Mouse (Mus musculus): ENCODE results near the gene Syt5.

The Syt5 gene

GRCm38 (mm10) chr7:4523205-4524130, 23.9 kb downstream of the Syt5 start:
- DNase-seq (ENCODE audit: low read depth in 1 of 2, low spot score in 2 of 2), result no peak

GRCm38 (mm10) chr7:4522292-4522691, 25.0 kb downstream of the Syt5 start:
- no peak for DNase-seq (ENCODE audit: low read depth in 1 of 2, low spot score in 2 of 2)

DNA sequence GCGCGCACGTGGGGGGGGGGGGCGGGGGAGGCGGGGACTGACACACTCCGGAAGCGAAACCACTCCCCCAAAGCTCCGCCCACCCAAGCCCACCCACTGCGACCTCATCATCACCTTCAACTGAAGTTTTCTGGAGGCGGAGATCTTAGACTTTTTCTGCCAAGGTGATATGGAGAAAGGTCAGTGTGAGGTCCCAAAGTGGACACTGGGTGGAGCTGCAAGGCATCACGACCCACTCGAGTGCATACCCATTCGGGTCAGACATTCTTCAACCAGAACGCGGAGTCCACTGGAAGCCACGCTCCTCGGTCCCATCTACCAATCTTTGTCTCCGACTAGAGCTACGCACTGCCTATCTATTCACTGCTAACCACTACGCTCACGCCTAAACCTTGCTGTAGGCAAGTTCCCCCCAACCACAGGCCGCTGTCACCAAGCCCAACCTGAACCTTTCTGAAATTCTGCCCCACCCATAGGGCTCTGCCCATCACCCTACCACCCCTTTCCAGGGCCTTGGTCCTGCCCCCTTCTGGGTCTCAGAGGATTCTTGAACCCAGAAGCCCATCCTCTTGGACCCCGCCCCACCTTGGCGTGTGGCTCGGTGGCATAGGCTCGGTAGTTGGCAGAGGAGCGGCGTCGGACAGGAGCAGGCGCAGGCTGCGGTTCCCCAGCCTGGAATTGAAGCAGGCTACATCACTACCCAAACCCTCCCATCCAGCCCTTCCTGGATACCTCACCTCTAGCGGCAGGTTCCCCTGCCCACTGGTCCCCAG, 25.9 kb downstream of the Syt5 start:
- DNase-seq (ENCODE audit: low read depth in 1 of 2, low spot score in 2 of 2), result no peak

- no peak for DNase-seq (ENCODE audit: low read depth in 1 of 2, low spot score in 2 of 2)
Observed at GRCm38 (mm10) chr7:4518487-4518886, 28.9 kb downstream of the Syt5 start.

- DNase-seq (ENCODE audit: low read depth in 1 of 2, low spot score in 2 of 2), result no peak
Observed at GRCm38 (mm10) chr7:4516332-4517050, 30.9 kb downstream of the Syt5 start, which contains the start of gene Tnnt1. TSS of gene Tnnt1 (minus strand) at chr7:4516382.

DNA sequence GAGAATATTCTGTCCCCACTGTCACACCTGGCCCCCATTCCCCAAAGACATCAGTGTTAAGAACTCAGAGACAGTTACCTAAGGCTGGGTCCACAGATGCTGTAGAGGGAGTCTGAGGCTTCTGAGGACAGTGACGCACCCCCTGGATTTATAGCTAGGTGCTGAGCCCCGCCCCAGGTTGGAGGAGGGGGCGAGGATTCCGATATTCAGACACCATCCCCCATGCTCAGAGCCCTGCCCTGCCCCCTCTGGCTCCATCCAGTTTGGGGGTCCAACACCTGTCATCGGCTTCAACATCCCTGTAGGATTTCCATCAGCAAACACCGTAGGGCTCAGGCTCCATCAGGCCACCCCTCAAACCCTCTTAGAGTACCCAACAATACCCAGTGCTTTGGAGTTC, 31.5 kb downstream of the Syt5 start:
- no peak for DNase-seq (ENCODE audit: low read depth in 1 of 2, low spot score in 2 of 2)

DNA sequence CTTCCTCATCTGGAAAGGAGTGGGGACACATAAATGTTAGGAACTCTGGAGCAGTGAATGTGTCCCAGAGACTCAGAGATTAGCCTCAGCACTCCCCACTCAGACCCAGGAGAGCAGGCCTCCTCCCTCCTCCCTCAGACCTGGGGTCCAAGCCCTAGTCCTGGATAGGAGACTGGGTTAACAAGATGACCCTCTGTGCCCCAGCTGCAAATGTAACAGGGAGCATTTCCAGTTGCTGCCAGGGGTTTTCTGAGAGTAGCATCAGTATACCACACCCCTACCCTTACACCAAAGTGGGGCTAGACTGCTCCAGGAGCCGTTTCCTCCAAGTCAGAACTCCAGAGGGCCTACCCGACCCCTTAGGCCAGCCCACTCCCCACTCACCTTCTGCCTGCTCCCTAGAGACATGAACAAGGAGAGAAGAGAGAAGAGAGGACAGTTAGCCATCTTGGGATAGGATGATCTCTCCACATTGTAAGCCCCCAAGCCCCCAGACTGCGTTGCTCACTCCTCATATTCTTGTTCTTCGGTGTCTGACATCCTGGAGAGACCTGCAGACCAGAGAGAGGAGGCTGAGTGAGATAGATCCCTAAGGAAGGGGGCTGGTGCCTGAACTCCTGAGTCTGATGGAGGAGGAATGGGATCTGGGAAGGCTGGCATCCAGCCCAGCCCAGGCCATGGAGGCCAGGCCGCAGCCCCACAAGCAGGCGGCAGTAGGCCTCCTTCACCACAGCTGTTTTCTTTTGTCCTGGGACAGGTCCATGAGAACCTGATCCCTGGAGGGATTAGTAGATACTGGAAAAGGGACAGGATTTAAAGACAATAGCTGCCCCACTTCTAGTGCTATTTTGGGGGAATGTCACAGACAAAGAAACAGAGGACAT, 33.3 kb downstream of the Syt5 start:
- no peak for DNase-seq (ENCODE audit: low read depth in 1 of 2, low spot score in 2 of 2)

DNA sequence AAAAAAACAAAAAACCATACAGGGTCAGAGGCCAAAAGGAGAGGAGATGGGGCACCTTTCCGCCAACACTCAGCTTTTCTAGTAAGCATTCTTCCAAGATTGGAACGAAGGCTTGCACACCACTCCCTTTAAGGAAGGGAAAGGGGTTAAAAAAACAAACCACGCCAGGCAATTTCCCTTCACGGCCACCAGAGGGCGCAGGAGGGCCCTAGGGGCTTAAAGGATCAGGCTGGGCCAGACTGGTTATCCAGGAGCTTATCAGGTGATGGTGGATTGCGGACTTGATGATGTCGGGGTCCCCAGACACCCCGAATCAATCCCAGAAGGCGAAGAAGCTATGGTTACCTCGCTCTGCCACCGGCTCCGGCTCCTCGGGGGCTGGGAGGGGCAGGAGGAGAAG, 34.1 kb downstream of the Syt5 start:
- DNase-seq (ENCODE audit: low read depth in 1 of 2, low spot score in 2 of 2), result no peak

GRCm38 (mm10) chr7:4511489-4512224, 35.7 kb downstream of the Syt5 start:
- DNase-seq (ENCODE audit: low read depth in 1 of 2, low spot score in 2 of 2), result no peak

DNA sequence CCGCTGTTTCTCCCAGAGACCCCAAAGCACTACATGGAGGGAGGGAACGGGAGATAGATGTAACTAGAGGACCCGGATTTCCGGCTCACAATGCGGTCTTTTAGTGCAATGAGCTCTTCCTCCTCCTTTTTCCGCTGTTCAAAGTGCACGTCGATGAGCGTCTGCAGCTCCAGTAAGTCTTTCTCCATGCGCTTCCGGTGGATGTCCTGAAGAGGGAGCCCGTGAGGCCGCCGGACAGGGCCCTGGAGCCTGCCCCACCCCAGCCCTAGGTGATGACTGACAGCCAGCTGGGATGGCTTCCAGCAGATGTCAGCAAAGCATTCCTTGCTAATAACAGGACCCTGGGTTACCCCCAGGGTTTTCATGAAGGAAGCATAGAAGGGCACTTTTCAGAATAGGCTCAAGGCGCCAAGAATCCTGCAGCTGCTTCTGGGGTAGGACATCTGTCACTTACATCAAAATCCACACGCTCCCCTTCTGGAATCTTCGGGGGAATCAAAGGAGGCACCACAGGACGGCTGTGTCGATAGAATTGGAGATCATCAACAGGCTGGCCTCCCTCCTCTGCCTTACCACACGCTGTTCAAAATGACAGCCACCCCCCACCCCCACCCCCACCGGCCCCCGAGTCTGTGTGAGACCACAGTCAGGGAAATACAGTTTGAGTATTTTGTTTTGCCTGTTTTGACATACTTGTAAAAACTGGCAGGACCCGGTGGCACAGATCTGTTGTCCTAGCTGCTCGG, 37.3 kb downstream of the Syt5 start:
- peak in 1 of 2 experiments; percentile 42 for DNase-seq (ENCODE audit: low read depth in 1 of 2, low spot score in 2 of 2)

DNA sequence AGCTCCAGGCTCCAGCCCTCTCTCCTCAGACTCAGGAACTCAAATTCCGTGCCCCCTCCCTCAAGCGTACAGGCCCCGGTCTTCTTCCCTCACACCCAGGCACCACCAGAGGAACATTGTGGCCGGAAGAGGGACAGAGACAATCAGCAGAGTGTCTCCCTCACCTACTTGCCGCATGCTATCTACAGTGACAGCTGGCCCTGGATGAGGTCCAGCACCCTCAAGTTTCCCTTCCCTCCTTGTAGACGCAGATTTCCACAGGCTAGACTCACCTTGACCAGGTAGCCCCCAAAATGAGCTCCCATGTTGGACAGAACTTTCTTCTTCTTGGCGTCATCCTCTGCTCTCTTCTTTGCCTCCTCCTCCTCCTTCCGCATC, 38.6 kb downstream of the Syt5 start:
- DNase-seq (ENCODE audit: low read depth in 1 of 2, low spot score in 2 of 2), result no peak

- DNase-seq (ENCODE audit: low read depth in 1 of 2, low spot score in 2 of 2), result no peak
Observed at GRCm38 (mm10) chr7:4508062-4508738, 39.1 kb downstream of the Syt5 start.

DNA sequence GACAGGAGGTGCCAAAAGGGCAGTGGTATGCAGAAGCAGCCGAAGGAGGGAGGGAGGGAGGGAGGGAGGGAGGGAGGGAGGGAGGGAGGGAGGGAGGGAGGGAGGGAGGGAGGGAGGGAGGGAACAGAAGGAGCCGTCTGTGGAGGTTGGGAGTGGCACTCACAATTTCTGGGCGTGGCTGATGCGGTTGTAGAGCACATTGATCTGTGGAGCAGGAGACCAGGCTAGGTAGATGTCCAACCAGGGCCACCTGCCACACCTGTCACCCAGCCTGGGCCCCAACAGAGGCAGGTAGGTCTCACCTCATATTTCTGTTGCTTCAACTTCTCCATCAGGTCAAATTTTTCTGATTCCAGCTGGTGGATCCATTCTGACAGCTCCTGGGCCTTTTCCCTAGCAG, 40.1 kb downstream of the Syt5 start:
- no peak for DNase-seq (ENCODE audit: low read depth in 1 of 2, low spot score in 2 of 2)

GRCm38 (mm10) chr7:4504646-4505435, 42.5 kb downstream of the Syt5 start:
- no peak for DNase-seq (ENCODE audit: low read depth in 1 of 2, low spot score in 2 of 2)

DNA sequence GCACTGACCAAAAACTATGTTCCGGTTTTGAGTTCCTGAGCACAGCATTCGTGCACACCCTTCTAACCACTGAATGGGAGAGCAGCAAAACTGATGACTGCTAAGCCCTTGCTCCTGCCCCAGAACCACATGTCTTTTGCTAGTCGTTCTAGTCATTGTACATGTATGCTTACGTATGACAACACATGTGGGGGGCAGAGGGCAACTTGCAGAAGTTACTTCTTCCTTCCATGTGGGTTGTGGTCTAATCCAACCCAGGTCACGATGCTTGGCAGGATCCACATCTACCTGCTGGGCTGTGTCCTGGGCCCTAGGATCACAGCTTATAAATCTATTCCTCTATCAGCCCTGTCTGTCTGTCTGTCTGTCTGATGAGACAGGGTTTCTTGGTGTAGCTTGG, 43.5 kb downstream of the Syt5 start:
- DNase-seq (ENCODE audit: low read depth in 1 of 2, low spot score in 2 of 2), result no peak

DNA sequence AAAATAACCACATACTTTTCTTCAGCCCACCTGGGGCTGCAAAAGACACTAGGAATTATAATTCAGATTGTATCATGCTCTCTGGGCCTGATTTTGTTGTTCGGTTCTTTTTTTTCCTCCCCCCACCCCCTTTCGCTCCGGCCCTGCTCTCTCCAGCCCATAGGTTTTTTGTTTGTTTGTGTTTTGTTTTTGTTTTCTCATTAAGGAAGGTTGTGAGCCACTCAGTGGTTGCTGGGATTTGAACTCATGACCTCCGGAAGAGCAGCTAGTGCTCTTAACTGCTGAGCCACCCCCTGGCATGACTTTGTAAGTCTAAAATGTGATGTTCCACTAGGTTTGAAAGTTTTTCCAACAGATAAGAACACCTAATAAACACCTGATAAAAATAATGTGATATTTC, 44.2 kb downstream of the Syt5 start:
- DNase-seq (ENCODE audit: low read depth in 1 of 2, low spot score in 2 of 2), result no peak

- DNase-seq (ENCODE audit: low read depth in 1 of 2, low spot score in 2 of 2), result no peak
Observed at GRCm38 (mm10) chr7:4502421-4503090, 44.8 kb downstream of the Syt5 start.
